Mouse (Mus musculus) CH12.LX (cell line): ENCODE measurements around the gene Slc3a1. TPM values are rescaled to one million over a fixed set of nuclear protein-coding genes. Genes with fewer than 3 reads are reported as not detected.

Experiments used
- DNase-seq: peaks from one replicate; pipeline ENCODE4 v3.0.0-alpha.2; 2013; ENCODE audit errors: extremely low read depth
- H3K27ac ChIP-seq: 2 replicates; pipeline ENCODE4 v1.5.1; 2012; ENCODE audit warnings: low read depth, mild to moderate bottlenecking, control low read depth, moderate library complexity; ENCODE audit not compliant: insufficient read depth
- H3K27me3 ChIP-seq: replicated peaks from 2 replicates; pipeline ENCODE3; 2012; ENCODE audit warnings: inconsistent platforms
- H3K36me3 ChIP-seq, 2 experiments: replicated peaks in 1 of 2; 2 replicates each; pipeline versions ENCODE3 to v1.6.1; 2012; ENCODE audit warnings: inconsistent platforms in 1 of 2, low read length in 1 of 2, mild to moderate bottlenecking in 1 of 2, mixed read lengths in 1 of 2, moderate library complexity in 1 of 2; ENCODE audit not compliant: control insufficient read depth in 1 of 2, insufficient read depth in 1 of 2
- H3K4me1 ChIP-seq, 2 experiments: 2 replicates each; pipeline ENCODE4 v1.6.1; 2012; ENCODE audit warnings: inconsistent platforms in 1 of 2, moderate library complexity in 1 of 2; ENCODE audit not compliant: insufficient read depth in 2 of 2, control insufficient read depth in 1 of 2
- H3K4me2 ChIP-seq: 2 replicates; pipeline ENCODE4 v1.6.1; 2012; ENCODE audit warnings: low read depth, mild to moderate bottlenecking, control low read depth; ENCODE audit not compliant: poor library complexity, insufficient read depth, severe bottlenecking
- H3K4me3 ChIP-seq, 3 experiments: fragments of 150-350 bp in 1 of 3; sonication (generic) in 1 of 3; replicated peaks in 1 of 3; 2 replicates each; pipeline versions ENCODE3 to v1.5.1; 2011 to 2012; ENCODE audit warnings: low read depth in 2 of 3, low read length in 2 of 3, mild to moderate bottlenecking in 2 of 3, moderate library complexity in 2 of 3, control low read depth in 1 of 3, improper control_type of control experiment in 1 of 3, inconsistent platforms in 1 of 3, mixed read lengths in 1 of 3; ENCODE audit not compliant: poor library complexity in 1 of 3
- H3K79me2 ChIP-seq: replicated peaks from 2 replicates; pipeline ENCODE4 v1.6.1; 2012; ENCODE audit warnings: mild to moderate bottlenecking, moderate library complexity; ENCODE audit not compliant: control insufficient read depth, poor library complexity, insufficient read depth, severe bottlenecking; ENCODE audit errors: extremely low read depth
- H3K9ac ChIP-seq: 2 replicates; pipeline ENCODE4 v1.6.1; 2012; ENCODE audit warnings: low read depth, mild to moderate bottlenecking, control low read depth, moderate library complexity; ENCODE audit not compliant: insufficient read depth
- H3K9me3 ChIP-seq: replicated peaks from 2 replicates; pipeline ENCODE3; 2012; ENCODE audit warnings: low read length, inconsistent platforms, mixed read lengths
- BHLHE40 ChIP-seq: IDR thresholded peaks from 2 replicates; pipeline ENCODE4 v1.6.1; 2011; ENCODE audit warnings: mild to moderate bottlenecking, low read depth, low read length, improper control_type of control experiment
- CHD1 ChIP-seq: IDR thresholded peaks from 2 replicates; pipeline ENCODE4 v1.6.1; 2012; ENCODE audit warnings: low read depth, low read length, improper control_type of control experiment, inconsistent platforms
- CHD2 ChIP-seq: IDR thresholded peaks from 2 replicates; pipeline ENCODE4 v1.6.1; 2011; ENCODE audit warnings: low read length, improper control_type of control experiment
- CTCF ChIP-seq, 2 experiments: IDR thresholded peaks in 1 of 2; conservative IDR thresholded peaks in 1 of 2; 2 replicates each; pipeline ENCODE4 v1.5.1; 2011 to 2012; ENCODE audit warnings: low read depth in 2 of 2, low read length in 2 of 2, improper control_type of control experiment in 1 of 2, inconsistent platforms in 1 of 2, mild to moderate bottlenecking in 1 of 2, moderate library complexity in 1 of 2
- E2F4 ChIP-seq: IDR thresholded peaks from 2 replicates; pipeline ENCODE4 v1.6.1; 2011; ENCODE audit warnings: low read depth, low read length, improper control_type of control experiment; ENCODE audit not compliant: insufficient replicate concordance
- EP300 ChIP-seq: IDR thresholded peaks from 2 replicates; pipeline ENCODE4 v1.6.1; 2011; ENCODE audit warnings: low read length, improper control_type of control experiment
- GABPA ChIP-seq: IDR thresholded peaks from 2 replicates; pipeline ENCODE4 v1.6.1; 2012; ENCODE audit warnings: low read depth, low read length, improper control_type of control experiment, inconsistent platforms; ENCODE audit not compliant: insufficient replicate concordance
- HCFC1 ChIP-seq: IDR thresholded peaks from 2 replicates; pipeline ENCODE4 v1.6.1; 2012; ENCODE audit warnings: low read depth, mild to moderate bottlenecking, inconsistent platforms, low read length, improper control_type of control experiment
- IRF4 ChIP-seq: IDR thresholded peaks from 2 replicates; pipeline ENCODE4 v1.6.1; 2014; ENCODE audit warnings: low read depth, mild to moderate bottlenecking, inconsistent platforms, low read length, improper control_type of control experiment
- JUN ChIP-seq: IDR thresholded peaks from 2 replicates; pipeline ENCODE4 v1.6.1; 2011; ENCODE audit warnings: low read depth, mild to moderate bottlenecking, low read length, improper control_type of control experiment, moderate library complexity; ENCODE audit not compliant: insufficient read depth
- KAT2A ChIP-seq: IDR thresholded peaks from 2 replicates; pipeline ENCODE4 v1.6.1; 2012; ENCODE audit warnings: low read length, improper control_type of control experiment, inconsistent platforms; ENCODE audit not compliant: insufficient replicate concordance
- MAFK ChIP-seq: IDR thresholded peaks from 2 replicates; pipeline ENCODE4 v1.6.1; 2011; ENCODE audit warnings: low read length, improper control_type of control experiment; ENCODE audit not compliant: insufficient replicate concordance
- MAX ChIP-seq: IDR thresholded peaks from 2 replicates; pipeline ENCODE4 v1.6.1; 2011; ENCODE audit warnings: low read length, improper control_type of control experiment
- MEF2A ChIP-seq: IDR thresholded peaks from 2 replicates; pipeline ENCODE4 v1.6.1; 2014; ENCODE audit warnings: low read depth, mild to moderate bottlenecking, inconsistent platforms, low read length, improper control_type of control experiment, borderline replicate concordance
- MXI1 ChIP-seq: IDR thresholded peaks from 2 replicates; pipeline ENCODE4 v1.6.1; 2011; ENCODE audit warnings: mild to moderate bottlenecking, low read depth, low read length, improper control_type of control experiment
- MYC ChIP-seq: IDR thresholded peaks from 2 replicates; pipeline ENCODE4 v1.6.1; 2011; ENCODE audit warnings: low read depth, mild to moderate bottlenecking, improper control_type of control experiment, low read length
- NRF1 ChIP-seq: IDR thresholded peaks from 2 replicates; pipeline ENCODE4 v1.6.1; 2014; ENCODE audit warnings: low read depth, mild to moderate bottlenecking, inconsistent platforms, low read length, improper control_type of control experiment, moderate library complexity
- PAX5 ChIP-seq: IDR thresholded peaks from 2 replicates; pipeline ENCODE4 v1.6.1; 2012; ENCODE audit warnings: low read length, inconsistent platforms, mixed read lengths
- POLR2AphosphoS2 ChIP-seq: IDR thresholded peaks from 2 replicates; pipeline ENCODE4 v1.6.1; 2011; ENCODE audit warnings: low read depth, low read length, improper control_type of control experiment
- RAD21 ChIP-seq: IDR thresholded peaks from 2 replicates; pipeline ENCODE4 v1.6.1; 2011; ENCODE audit warnings: low read depth, mild to moderate bottlenecking, low read length, improper control_type of control experiment, moderate library complexity
- RCOR1 ChIP-seq: conservative IDR thresholded peaks from 2 replicates; pipeline ENCODE4 v1.6.1; 2012; ENCODE audit warnings: low read depth, mild to moderate bottlenecking, inconsistent platforms, low read length, improper control_type of control experiment
- SIN3A ChIP-seq: IDR thresholded peaks from 2 replicates; pipeline ENCODE4 v1.6.1; 2012; ENCODE audit warnings: low read length, improper control_type of control experiment, inconsistent platforms
- SMC3 ChIP-seq: IDR thresholded peaks from 2 replicates; pipeline ENCODE4 v1.6.1; 2011; ENCODE audit warnings: low read depth, low read length, improper control_type of control experiment
- TBP ChIP-seq: conservative IDR thresholded peaks from 2 replicates; pipeline ENCODE4 v1.6.1; 2011; ENCODE audit warnings: low read depth, low read length, improper control_type of control experiment
- TCF12 ChIP-seq: IDR thresholded peaks from 2 replicates; pipeline ENCODE4 v1.6.1; 2014; ENCODE audit warnings: low read depth, mild to moderate bottlenecking, inconsistent platforms, low read length, improper control_type of control experiment
- UBTF ChIP-seq: IDR thresholded peaks from 2 replicates; pipeline ENCODE4 v1.6.1; 2012; ENCODE audit warnings: low read depth, mild to moderate bottlenecking, inconsistent platforms, low read length, improper control_type of control experiment, moderate library complexity
- ZC3H11A ChIP-seq: IDR thresholded peaks from 2 replicates; pipeline ENCODE4 v1.6.1; 2012; ENCODE audit warnings: low read depth, mild to moderate bottlenecking, inconsistent platforms, low read length, improper control_type of control experiment
- ZKSCAN1 ChIP-seq: IDR thresholded peaks from 2 replicates; pipeline ENCODE4 v1.6.1; 2012; ENCODE audit warnings: low read depth, inconsistent platforms, low read length, improper control_type of control experiment, borderline replicate concordance
- ZMIZ1 ChIP-seq: IDR thresholded peaks from 2 replicates; pipeline ENCODE4 v1.6.1; 2012; ENCODE audit warnings: low read depth, mild to moderate bottlenecking, inconsistent platforms, low read length, improper control_type of control experiment
- ZNF384 ChIP-seq: IDR thresholded peaks from 2 replicates; pipeline ENCODE4 v1.6.1; 2012; ENCODE audit warnings: low read depth, low read length, improper control_type of control experiment, inconsistent platforms
- dilution Hi-C: fragments of 300-500 bp; cut with MboI; formaldehyde crosslinking; loops from 2 replicates; pipeline ENCODE4 v1.14.3; 2020; ENCODE audit warnings: low sequenced_read_pairs; ENCODE audit not compliant: extremely low pct_unique_long_range_greater_than_20kb, extremely low pct_ligation_motif_present
- in situ Hi-C: fragments of 300-500 bp; cut with MboI; formaldehyde crosslinking; loops from 3 replicates; pipeline ENCODE4 v1.14.3; 2019; ENCODE audit warnings: low sequenced_read_pairs, low pct_ligation_motif_present, low pct_unique_long_range_greater_than_20kb, mixed read lengths
- polyA plus RNA-seq: library from polyadenylated mRNA; unstranded; fragments of >175 nt; gene quantifications from 2 replicates; pipeline ENCODE4 v1.2.1, GENCODE M21; 2012; ENCODE audit warnings: low read depth; ENCODE audit not compliant: insufficient read length
- total RNA-seq, 2 experiments: library from RNA; depleted of rRNA; stranded (reverse); fragments of 300-350 nt in 1 of 2; fragments of >200 nt in 1 of 2; gene quantifications; 2 replicates each; pipeline ENCODE4 v1.2.3; 2012 to 2014

Slc3a1 gene
- total and polyA plus RNA-seq, 3 experiments, result 0.04 TPM; not detected in 2

DNA sequence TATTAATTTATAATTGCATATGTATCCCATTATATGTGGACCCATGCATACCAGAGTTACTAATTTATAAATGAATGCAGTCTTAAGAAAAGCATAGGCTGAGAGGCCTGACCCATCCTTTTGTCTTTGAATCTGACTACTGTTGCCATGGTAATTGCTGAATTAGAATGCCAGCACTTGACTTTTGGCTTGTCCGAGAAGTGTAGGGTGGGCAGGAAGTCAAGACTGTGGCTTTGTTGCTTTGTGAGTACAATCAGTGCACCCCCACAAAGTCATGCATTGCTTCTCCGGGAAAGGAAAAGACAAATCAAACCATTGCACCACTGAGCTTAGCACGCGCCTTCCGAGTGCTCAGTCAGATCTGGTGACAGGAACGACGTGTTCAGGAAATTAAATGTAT, 73.6 kb downstream of the Slc3a1 start:
- H3K36me3 ChIP-seq, result peaks cover 4 to 29% of the 10 kb centered on the region in 2 experiments
- no peak for TF ChIP-seq UBTF
- no peak for TF ChIP-seq MXI1
- TF ChIP-seq NRF1, result no peak
- no peak for TF ChIP-seq TBP
- no peak for TF ChIP-seq ZNF384
- TF ChIP-seq MAFK, result no peak
- no peak for TF ChIP-seq KAT2A
- TF ChIP-seq TCF12, result no peak
- TF ChIP-seq MYC, result no peak
- no peak for TF ChIP-seq MEF2A
- TF ChIP-seq PAX5, result no peak
- TF ChIP-seq MAX, result no peak
- no peak for TF ChIP-seq GABPA
- no peak for TF ChIP-seq JUN
- TF ChIP-seq ZC3H11A, result no peak
- in situ Hi-C loops, result no loop called here

DNA sequence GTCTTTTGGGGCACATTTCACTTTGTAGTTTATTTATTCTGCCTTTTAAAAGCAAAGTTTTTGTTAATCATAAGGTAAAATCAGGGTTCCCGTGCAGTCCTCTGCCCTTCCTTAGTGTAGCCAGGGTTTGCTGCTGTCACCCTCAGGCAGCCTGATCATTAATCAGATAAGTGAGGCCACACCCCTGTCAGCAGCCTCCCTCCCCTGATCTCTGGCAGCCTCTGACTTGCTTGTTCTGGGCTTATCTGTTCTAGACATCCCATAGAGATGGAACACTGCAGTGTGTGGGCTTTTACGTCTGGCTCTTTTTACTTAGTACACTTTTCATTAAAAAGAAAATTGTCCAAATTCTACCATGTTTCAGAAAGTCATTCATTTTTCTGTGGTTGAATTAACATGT, 75.1 kb downstream of the Slc3a1 start:
- Histone ChIP-seq H3K4me1 (no peaks in the 10 kb centered on the region), H3K79me2 (no peaks in the 10 kb centered on the region), H3K27me3 (no peaks in the 10 kb centered on the region), H3K9ac (no peak overlapping the region), H3K4me2 (no peak overlapping the region), H3K27ac (no peak overlapping the region), H3K4me3 (no peak overlapping the region), H3K36me3 (peaks cover 4 to 17% of the 10 kb centered on the region in 2 experiments), H3K9me3 (peaks cover 8% of the 10 kb centered on the region)
- dilution Hi-C loops, result no loop called here
- in situ Hi-C loops, result no loop called here
- DNase-seq, result no peak
- TF ChIP-seq ZKSCAN1, result no peak
- TF ChIP-seq CHD2, result no peak
- TF ChIP-seq SIN3A, result no peak
- no peak for TF ChIP-seq CTCF (conservative IDR thresholded peaks at IDR 0.05 in 1 of 2, IDR thresholded peaks at IDR 0.05 in 1 of 2; ENCODE audit: low read depth in 2 of 2, low read length in 2 of 2)
- TF ChIP-seq JUN, result no peak
- no peak for TF ChIP-seq MYC
- TF ChIP-seq E2F4, result no peak
- no peak for TF ChIP-seq CHD1
- TF ChIP-seq TCF12, result no peak
- no peak for TF ChIP-seq RCOR1
- no peak for TF ChIP-seq HCFC1
- no peak for TF ChIP-seq SMC3
- TF ChIP-seq BHLHE40, result no peak
- no peak for TF ChIP-seq POLR2AphosphoS2
- TF ChIP-seq EP300, result no peak
- no peak for TF ChIP-seq UBTF
- TF ChIP-seq MAFK, result no peak
- no peak for TF ChIP-seq RAD21
- TF ChIP-seq ZMIZ1, result no peak
- no peak for TF ChIP-seq IRF4

More for the DNA sequence above, 73.6 kb downstream of the Slc3a1 start:
- no peaks in the 10 kb centered on the region; a peak in 1 of 4 replicates for H3K4me1 ChIP-seq
- H3K9ac ChIP-seq, result no peak overlapping the region
- H3K9me3 ChIP-seq, result peaks cover 16% of the 10 kb centered on the region
- no peak overlapping the region for H3K4me3 ChIP-seq
- no peaks in the 10 kb centered on the region for H3K79me2 ChIP-seq
- no peak overlapping the region for H3K4me2 ChIP-seq
- dilution Hi-C loops, result no loop called here
- H3K27ac ChIP-seq, result no peak overlapping the region
- DNase-seq, result no peak
- no peaks in the 10 kb centered on the region for H3K27me3 ChIP-seq
